Mouse (Mus musculus): ENCODE results near the gene Erbb4.
A peak's percentile ranks its signal among the peaks of the same experiment; 100 is the strongest.

Erbb4 gene

DNA sequence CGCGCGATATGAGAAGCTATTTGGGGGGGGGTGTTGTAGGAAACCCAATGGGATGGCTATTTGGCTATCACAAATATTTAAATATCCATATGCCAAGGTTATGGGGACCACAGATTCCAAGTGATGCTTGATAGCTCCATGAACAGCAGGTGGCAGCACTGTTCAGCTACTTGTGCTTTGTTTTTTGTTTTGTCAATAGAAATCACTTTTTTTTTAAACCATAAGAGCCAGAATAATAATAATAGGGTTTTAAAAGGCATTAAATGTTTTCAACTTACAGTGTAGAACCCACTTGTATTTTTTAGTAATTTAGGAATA is 1001.4 kb downstream of the Erbb4 start:
- peak; percentile 39 for DNase-seq (ENCODE audit: low read depth, low spot score)

DNA sequence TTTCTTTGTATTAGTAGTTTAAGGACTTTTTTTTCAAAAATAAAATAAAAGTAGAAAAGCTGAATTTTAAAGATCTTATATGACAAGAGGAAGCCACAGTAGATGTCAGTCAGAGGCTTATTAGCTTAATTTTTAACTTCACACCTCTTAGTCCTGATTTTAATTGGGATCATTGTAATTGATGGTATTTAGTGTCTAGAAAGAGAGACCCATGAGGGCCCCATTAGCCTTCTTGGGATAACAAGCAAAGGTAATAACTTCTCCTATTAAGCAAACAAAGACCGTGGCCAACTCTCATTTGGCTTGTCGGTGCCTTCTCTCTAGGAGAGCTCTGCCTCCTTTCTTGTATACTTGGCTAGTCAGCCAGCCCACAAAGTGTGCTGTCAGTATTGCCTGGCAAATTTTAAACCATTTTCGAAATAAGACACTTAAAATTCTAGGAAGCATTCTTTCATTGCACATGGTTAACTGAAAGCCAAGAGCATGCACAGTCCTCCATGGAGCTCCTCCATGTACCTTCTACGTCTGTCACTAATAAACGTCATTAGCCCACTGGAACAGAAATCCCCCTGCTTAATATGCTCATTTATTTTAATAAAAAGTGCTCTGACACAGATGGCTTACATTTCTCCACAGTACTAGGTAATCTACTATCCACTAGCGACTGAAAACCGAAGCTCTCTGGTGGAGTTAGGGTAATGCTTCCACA is 1001.9 kb downstream of the Erbb4 start:
- DNase-seq (ENCODE audit: low read depth, low spot score) = no peak

DNA sequence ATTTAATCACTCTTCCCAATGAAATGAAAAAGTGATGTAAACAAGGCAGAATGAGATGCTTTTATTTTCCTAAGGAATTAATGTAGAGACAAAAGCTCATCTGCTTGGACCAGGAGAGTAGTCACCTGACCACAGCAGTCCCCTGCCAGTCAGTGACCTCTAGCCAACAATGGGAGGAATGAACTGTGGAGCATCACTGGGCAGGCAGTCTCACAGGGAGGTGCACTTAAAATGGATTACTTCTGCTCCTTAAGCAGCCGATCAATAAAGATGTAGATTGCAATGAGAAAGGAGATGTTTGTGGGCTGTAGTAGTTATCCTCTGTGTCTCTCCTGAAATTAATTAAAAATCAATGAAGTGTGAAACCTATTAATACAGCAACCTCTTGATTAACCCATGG is 1018.2 kb downstream of the Erbb4 start:
- no peak for DNase-seq (ENCODE audit: low read depth, low spot score)

DNA sequence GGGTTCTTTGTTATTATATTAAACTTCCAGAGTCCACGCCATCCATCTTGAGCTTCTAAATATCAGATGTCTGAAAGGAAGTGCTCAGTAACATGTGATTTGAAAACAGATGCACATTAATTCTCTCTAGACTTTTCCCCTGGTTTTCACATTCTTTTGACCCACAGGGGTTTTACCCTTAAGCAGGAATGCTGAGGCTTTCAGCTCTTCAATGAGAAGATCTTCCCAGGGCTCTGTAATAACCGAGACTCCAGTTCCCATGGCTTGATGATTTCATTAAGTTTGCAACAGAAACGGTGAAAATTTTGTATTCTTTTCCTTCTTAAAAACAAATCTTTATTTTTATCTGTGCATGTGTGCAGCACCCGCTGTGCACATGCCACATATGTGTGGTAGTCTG is 1051.4 kb downstream of the Erbb4 start:
- DNase-seq (ENCODE audit: low read depth, low spot score) = no peak

DNA sequence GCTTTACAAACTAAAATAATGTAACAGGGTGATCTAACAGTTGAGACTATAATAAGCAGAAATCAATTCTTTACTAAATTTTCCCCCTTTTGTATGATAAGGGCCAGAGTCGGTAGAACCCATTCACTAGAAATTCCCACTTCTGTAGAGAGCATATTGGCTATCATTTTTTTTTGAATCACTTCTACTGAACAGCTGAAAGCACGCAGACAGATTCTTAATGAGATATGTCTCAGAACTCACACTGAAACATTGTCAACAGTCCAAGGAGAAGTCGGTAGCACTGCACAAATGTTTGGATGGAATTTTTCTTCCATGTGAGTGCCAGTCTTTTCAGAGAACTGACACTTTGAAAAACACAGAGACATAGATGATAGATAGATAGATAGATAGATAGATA is 1053.1 kb downstream of the Erbb4 start:
- DNase-seq (ENCODE audit: low read depth, low spot score) = no peak

DNA sequence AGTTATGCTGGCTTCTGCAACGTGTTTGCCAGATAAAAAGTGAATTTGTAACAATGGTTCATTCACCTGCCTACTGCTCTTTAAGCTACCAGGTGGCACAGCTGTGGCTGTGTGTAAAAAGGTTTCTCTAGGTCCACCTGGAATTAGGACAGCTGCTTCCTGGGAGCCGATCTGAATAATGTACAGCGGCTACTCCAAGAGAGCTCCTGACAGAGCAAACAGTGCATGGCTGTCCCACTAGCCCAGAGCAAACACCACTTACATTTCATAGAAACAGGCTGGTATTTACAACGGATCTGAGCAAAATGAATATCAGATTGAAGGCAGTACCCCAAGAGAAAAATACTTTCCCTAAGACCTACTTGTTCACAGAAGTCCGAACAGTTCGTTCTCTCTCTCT is 1058.0 kb downstream of the Erbb4 start:
- DNase-seq (ENCODE audit: low read depth, low spot score) = no peak

DNA sequence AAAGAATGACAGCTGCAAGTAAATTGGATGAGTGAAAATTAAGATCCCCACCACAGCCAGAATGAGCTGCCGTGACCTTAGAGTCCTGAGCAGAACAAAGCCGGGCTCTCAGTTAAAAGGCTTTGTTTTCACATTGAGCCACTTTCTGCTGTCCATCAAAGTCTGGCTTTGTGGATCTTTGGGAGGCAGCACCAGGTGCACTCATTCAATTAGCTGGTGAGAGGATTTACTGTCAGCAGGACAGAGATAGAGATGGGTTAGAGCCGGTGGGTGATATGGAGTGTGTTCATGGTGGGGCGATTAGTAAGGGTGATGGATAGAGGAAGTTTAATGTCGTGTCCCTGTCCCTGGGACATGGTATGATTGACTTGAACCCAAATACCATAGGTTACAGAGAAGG is 1060.7 kb downstream of the Erbb4 start:
- peak; percentile 28 for DNase-seq (ENCODE audit: low read depth, low spot score)

DNA sequence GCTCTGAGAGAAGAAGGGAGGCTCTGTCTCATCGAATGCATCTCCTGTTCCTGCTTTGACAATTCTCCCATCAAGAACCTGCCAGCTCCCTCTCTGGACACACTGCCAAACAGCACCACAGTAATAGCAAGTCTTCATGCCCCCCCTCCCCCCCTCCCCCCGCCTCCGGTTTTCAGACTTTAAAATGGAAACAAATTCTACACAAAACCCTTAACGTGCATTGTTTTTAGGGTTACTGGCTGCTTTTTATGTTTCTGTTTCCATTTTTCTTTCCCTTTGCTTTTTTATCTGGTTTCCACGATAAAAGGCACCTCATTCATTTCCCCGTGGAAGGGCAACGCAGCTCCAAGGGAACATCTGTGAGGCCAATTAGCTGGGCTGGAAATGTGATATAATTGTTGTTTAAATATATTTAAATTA is 1061.3 kb downstream of the Erbb4 start:
- no peak for DNase-seq (ENCODE audit: low read depth, low spot score)

DNA sequence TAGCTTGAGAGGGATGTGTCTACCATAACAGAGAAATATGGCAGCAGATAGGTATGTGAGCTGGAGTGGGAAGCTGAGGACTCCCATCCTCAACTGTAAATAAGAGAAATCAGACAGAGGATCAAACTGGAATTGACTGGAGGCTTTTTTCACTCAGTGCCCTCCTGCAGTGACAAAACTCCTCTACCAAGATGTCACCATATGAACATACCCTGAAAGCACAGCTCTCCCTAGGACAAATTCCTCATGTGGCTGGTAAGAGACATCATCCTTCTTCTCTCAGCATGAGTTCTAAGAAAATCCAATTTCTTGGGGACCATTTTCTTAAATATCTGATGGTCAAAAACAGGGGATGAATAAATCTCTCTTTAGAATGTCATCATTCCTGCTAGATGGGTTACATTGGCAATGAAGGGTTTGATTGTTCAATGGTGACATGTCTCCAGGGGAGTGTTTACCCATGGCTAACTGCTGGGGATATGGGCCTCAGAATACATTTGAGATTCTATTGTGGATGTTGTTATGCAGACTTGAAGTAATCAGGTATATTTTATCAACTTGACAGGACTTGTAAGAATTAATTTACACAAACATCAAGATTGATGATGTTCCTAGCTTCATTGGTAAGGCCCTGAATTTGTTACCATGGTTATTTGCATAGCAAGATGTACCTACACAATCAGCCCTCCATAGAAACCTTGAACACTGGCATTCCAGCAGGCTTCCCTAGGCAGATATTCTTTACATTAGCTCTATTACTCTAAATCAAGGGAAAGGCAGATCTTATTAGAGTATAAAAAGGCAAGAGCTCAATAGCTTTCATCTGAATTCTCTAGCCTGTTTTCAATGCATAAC is 1083.5 kb downstream of the Erbb4 start:
- DNase-seq (ENCODE audit: low read depth, low spot score) = no peak

DNA sequence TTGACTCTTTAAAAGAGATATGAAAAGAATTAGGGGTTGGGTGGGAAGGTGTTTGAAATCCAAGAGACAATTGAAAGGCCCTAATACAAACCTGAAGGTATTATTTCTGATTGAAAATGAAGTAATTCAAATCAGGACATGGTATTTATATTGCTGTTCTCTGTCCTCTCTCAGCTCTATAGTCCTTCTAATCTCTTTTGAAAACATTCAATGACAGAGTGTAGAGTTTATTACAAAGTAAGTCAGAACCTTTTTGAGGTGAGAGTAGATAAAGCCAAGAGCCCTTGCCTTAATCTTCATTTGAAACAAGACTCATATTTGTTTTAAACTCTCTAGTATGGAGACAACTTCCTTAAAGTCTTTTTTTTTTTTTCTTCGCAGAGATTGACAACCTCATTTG is 1087.8 kb downstream of the Erbb4 start:
- DNase-seq (ENCODE audit: low read depth, low spot score) = no peak

DNA sequence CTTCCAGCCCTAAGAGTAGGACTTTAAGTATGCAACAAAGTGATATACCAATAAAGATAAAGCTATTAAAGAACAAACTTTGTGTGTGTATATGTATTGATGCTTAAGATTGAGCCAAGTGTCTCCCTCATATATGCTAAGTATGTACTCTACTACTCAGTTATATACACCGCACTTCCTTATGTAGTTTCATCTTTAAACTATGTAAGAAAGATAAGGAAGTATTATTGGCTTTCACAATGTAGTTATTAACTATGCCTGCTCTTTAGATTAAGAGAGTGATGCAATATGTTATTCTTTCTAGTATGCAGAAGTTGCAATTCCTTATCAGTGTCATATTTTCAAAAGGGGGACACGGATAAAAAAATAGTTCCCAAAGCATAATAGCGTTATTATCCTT is 1088.2 kb downstream of the Erbb4 start:
- DNase-seq (ENCODE audit: low read depth, low spot score) = no peak
